Mouse (Mus musculus) MEL (cell line): Measurements from ENCODE around the gene H2al2a. TPM values are rescaled to one million over a fixed set of nuclear protein-coding genes. Genes with fewer than 3 reads are reported as not detected.

Experiments used
- DNase-seq: peaks from one replicate; pipeline ENCODE4 v3.0.0; 2011; ENCODE audit warnings: low read depth, low spot score
- H3K27ac ChIP-seq: 2 replicates; pipeline ENCODE4 v1.5.1; 2012; ENCODE audit warnings: low read depth, mild to moderate bottlenecking, control low read depth, low read length, moderate library complexity; ENCODE audit not compliant: control insufficient read depth
- H3K27me3 ChIP-seq, 2 experiments: fragments of 150-350 bp in 1 of 2; sonication (generic) in 1 of 2; 2 replicates each; pipeline ENCODE4 v1.6.1; 2012; ENCODE audit warnings: low read length in 2 of 2, mild to moderate bottlenecking in 2 of 2, improper control_type of control experiment in 1 of 2, moderate library complexity in 1 of 2; ENCODE audit not compliant: insufficient read depth in 2 of 2, control insufficient read depth in 1 of 2
- H3K36me3 ChIP-seq, 2 experiments: 2 replicates each; pipeline ENCODE4 v1.6.1; 2012 to 2014; ENCODE audit warnings: low read length in 2 of 2, improper control_type of control experiment in 1 of 2, inconsistent platforms in 1 of 2, mild to moderate bottlenecking in 1 of 2; ENCODE audit not compliant: insufficient read depth in 2 of 2, control insufficient read depth in 1 of 2
- H3K4me1 ChIP-seq, 2 experiments: fragments of 150-350 bp in 1 of 2; sonication (generic) in 1 of 2; 2 replicates each; pipeline ENCODE4 v1.6.1; 2012; ENCODE audit warnings: low read length in 2 of 2, improper control_type of control experiment in 1 of 2, mild to moderate bottlenecking in 1 of 2; ENCODE audit not compliant: insufficient read depth in 2 of 2, control insufficient read depth in 1 of 2
- H3K4me3 ChIP-seq, 2 experiments: fragments of 150-350 bp in 1 of 2; sonication (generic) in 1 of 2; 2 replicates each; pipeline ENCODE4 v1.5.1; 2012; ENCODE audit warnings: low read depth in 2 of 2, low read length in 2 of 2, mild to moderate bottlenecking in 2 of 2, moderate library complexity in 2 of 2, control low read depth in 1 of 2, improper control_type of control experiment in 1 of 2; ENCODE audit not compliant: control insufficient read depth in 1 of 2, insufficient read depth in 1 of 2
- H3K79me2 ChIP-seq: 2 replicates; pipeline ENCODE4 v1.6.1; 2012; ENCODE audit warnings: mild to moderate bottlenecking, low read length, moderate library complexity; ENCODE audit not compliant: control insufficient read depth, poor library complexity, insufficient read depth
- H3K9ac ChIP-seq: 2 replicates; pipeline ENCODE4 v1.6.1; 2012; ENCODE audit warnings: low read depth, mild to moderate bottlenecking, control low read depth, low read length, moderate library complexity; ENCODE audit not compliant: control insufficient read depth, poor library complexity, severe bottlenecking
- H3K9me3 ChIP-seq: fragments of 150-350 bp; sonication (generic); replicated peaks from 2 replicates; pipeline ENCODE4 v1.6.1; 2012; ENCODE audit warnings: mild to moderate bottlenecking, low read length, improper control_type of control experiment, moderate library complexity; ENCODE audit not compliant: insufficient read depth
- BHLHE40 ChIP-seq: IDR thresholded peaks from 2 replicates; pipeline ENCODE4 v1.6.1; 2012; ENCODE audit warnings: low read depth, mild to moderate bottlenecking, inconsistent platforms, low read length, improper control_type of control experiment, borderline replicate concordance
- CHD1 ChIP-seq: IDR thresholded peaks from 2 replicates; pipeline ENCODE4 v1.6.1; 2012; ENCODE audit warnings: low read depth, mild to moderate bottlenecking, inconsistent platforms, low read length, improper control_type of control experiment
- CHD2 ChIP-seq: IDR thresholded peaks from 2 replicates; pipeline ENCODE4 v1.6.1; 2011; ENCODE audit warnings: low read length, improper control_type of control experiment
- CTCF ChIP-seq, 3 experiments: IDR thresholded peaks in 2 of 3; conservative IDR thresholded peaks in 1 of 3; 2 replicates each; pipeline ENCODE4 v1.5.1; 2011 to 2012; ENCODE audit warnings: low read length in 3 of 3, low read depth in 2 of 3, mild to moderate bottlenecking in 2 of 3, improper control_type of control experiment in 1 of 3, inconsistent platforms in 1 of 3, mixed read lengths in 1 of 3, moderate library complexity in 1 of 3; ENCODE audit not compliant: control insufficient read depth in 1 of 3, insufficient read depth in 1 of 3, poor library complexity in 1 of 3, severe bottlenecking in 1 of 3
- E2F4 ChIP-seq: IDR thresholded peaks from 2 replicates; pipeline ENCODE4 v1.6.1; 2011; ENCODE audit warnings: low read depth, low read length, improper control_type of control experiment, borderline replicate concordance
- EP300 ChIP-seq, 2 experiments: IDR thresholded peaks; 2 replicates each; pipeline ENCODE4 v1.6.1; 2011; ENCODE audit warnings: improper control_type of control experiment in 2 of 2, low read length in 2 of 2, low read depth in 1 of 2, mild to moderate bottlenecking in 1 of 2
- GABPA ChIP-seq: IDR thresholded peaks from 2 replicates; pipeline ENCODE4 v1.6.1; 2012; ENCODE audit warnings: low read depth, mild to moderate bottlenecking, inconsistent platforms, low read length, improper control_type of control experiment, moderate library complexity
- MAX ChIP-seq: IDR thresholded peaks from 2 replicates; pipeline ENCODE4 v1.6.1; 2011; ENCODE audit warnings: low read length, improper control_type of control experiment
- MAZ ChIP-seq: IDR thresholded peaks from 2 replicates; pipeline ENCODE4 v1.6.1; 2012; ENCODE audit warnings: low read depth, mild to moderate bottlenecking, inconsistent platforms, low read length, improper control_type of control experiment
- MEF2A ChIP-seq: IDR thresholded peaks from 2 replicates; pipeline ENCODE4 v1.6.1; 2014; ENCODE audit warnings: low read depth, mild to moderate bottlenecking, inconsistent platforms, low read length, improper control_type of control experiment; ENCODE audit not compliant: poor library complexity, insufficient replicate concordance, severe bottlenecking; ENCODE audit errors: extremely low read depth
- MXI1 ChIP-seq: IDR thresholded peaks from 2 replicates; pipeline ENCODE4 v1.6.1; 2011; ENCODE audit warnings: mild to moderate bottlenecking, low read depth, low read length, improper control_type of control experiment
- MYB ChIP-seq: IDR thresholded peaks from 2 replicates; pipeline ENCODE4 v1.6.1; 2011; ENCODE audit warnings: mild to moderate bottlenecking, low read depth, low read length, improper control_type of control experiment
- RAD21 ChIP-seq: IDR thresholded peaks from 2 replicates; pipeline ENCODE4 v1.6.1; 2011; ENCODE audit warnings: mild to moderate bottlenecking, low read depth, low read length, improper control_type of control experiment
- RCOR1 ChIP-seq: IDR thresholded peaks from 2 replicates; pipeline ENCODE4 v1.6.1; 2012; ENCODE audit warnings: low read depth, mild to moderate bottlenecking, inconsistent platforms, low read length, improper control_type of control experiment
- TAL1 ChIP-seq: IDR thresholded peaks from 2 replicates; pipeline ENCODE4 v1.6.1; 2012; ENCODE audit warnings: mild to moderate bottlenecking, inconsistent platforms, low read length, moderate library complexity, mixed read lengths
- TCF12 ChIP-seq: IDR thresholded peaks from 2 replicates; pipeline ENCODE4 v1.6.1; 2014; ENCODE audit warnings: low read depth, mild to moderate bottlenecking, inconsistent platforms, low read length, improper control_type of control experiment, moderate library complexity
- ZC3H11A ChIP-seq: IDR thresholded peaks from 2 replicates; pipeline ENCODE4 v1.6.1; 2012; ENCODE audit warnings: low read depth, mild to moderate bottlenecking, inconsistent platforms, low read length, improper control_type of control experiment
- ZKSCAN1 ChIP-seq: IDR thresholded peaks from 2 replicates; pipeline ENCODE4 v1.6.1; 2012; ENCODE audit warnings: low read depth, mild to moderate bottlenecking, inconsistent platforms, low read length, improper control_type of control experiment, moderate library complexity
- ZMIZ1 ChIP-seq: IDR thresholded peaks from 2 replicates; pipeline ENCODE4 v1.6.1; 2012; ENCODE audit warnings: low read depth, mild to moderate bottlenecking, inconsistent platforms, low read length, improper control_type of control experiment, moderate library complexity
- ZNF384 ChIP-seq: IDR thresholded peaks from 2 replicates; pipeline ENCODE4 v1.6.1; 2012; ENCODE audit warnings: low read depth, mild to moderate bottlenecking, inconsistent platforms, low read length, improper control_type of control experiment
- polyA plus RNA-seq, 2 experiments: library from polyadenylated mRNA; stranded (reverse) in 1 of 2; unstranded in 1 of 2; fragments of >175 nt in 1 of 2; fragments of >200 nt in 1 of 2; gene quantifications; 2 replicates each; pipeline versions ENCODE4 v1.2.1 to v1.2.4; 2012; ENCODE audit warnings: low replicate concordance in 2 of 2, low read depth in 1 of 2; ENCODE audit not compliant: insufficient read length in 2 of 2, insufficient read depth in 1 of 2, missing spikeins in 1 of 2
- total RNA-seq: library from RNA; depleted of rRNA; stranded (reverse); fragments of 300-350 nt; gene quantifications from 2 replicates; pipeline ENCODE4 v1.2.3, GENCODE M21; 2012

The H2al2a gene
- total and polyA plus RNA-seq, 3 experiments = not detected

- Histone ChIP-seq H3K79me2 (no peaks in the 10 kb centered on the region), H3K27me3 (no peaks in the 10 kb centered on the region; a peak in 2 of 4 replicates), H3K9me3 (no peaks in the 10 kb centered on the region), H3K9ac (no peak overlapping the region), H3K4me1 (no peaks in the 10 kb centered on the region), H3K36me3 (no peaks in the 10 kb centered on the region), H3K4me3 (no peak overlapping the region), H3K27ac (no peak overlapping the region)
- no peak for TF ChIP-seq ZMIZ1
- TF ChIP-seq RCOR1 = no peak
- no peak for TF ChIP-seq TAL1
- no peak for TF ChIP-seq MAX
- TF ChIP-seq ZC3H11A = no peak
- no peak for TF ChIP-seq TCF12
- no peak for TF ChIP-seq E2F4
- DNase-seq = no peak
Observed at GRCm38 (mm10) chr2:17975601-17976327, 21.0 kb downstream of the H2al2a start.

GRCm38 (mm10) chr2:17973868-17974440 is 22.8 kb downstream of the H2al2a start:
- Histone ChIP-seq H3K27ac (no peak overlapping the region), H3K9me3 (no peaks in the 10 kb centered on the region), H3K36me3 (no peaks in the 10 kb centered on the region), H3K79me2 (no peaks in the 10 kb centered on the region), H3K27me3 (no peaks in the 10 kb centered on the region; a peak in 2 of 4 replicates), H3K4me3 (no peak overlapping the region), H3K9ac (no peak overlapping the region), H3K4me1 (no peaks in the 10 kb centered on the region)
- DNase-seq = no peak
- TF ChIP-seq CHD2 (no peak), MAZ (no peak), BHLHE40 (no peak), MYB (no peak), EP300 (IDR thresholded peaks at IDR 0.05; ENCODE audit: low read depth in 1 of 2, low read length in 2 of 2) (no peak), GABPA (no peak), MEF2A (no peak), CTCF (IDR thresholded peaks at IDR 0.05 in 2 of 3, conservative IDR thresholded peaks at IDR 0.05 in 1 of 3; ENCODE audit: control insufficient read depth in 1 of 3, insufficient read depth in 1 of 3, low read depth in 2 of 3, low read length in 3 of 3, poor library complexity in 1 of 3, severe bottlenecking in 1 of 3) (no peak), CHD1 (no peak), RAD21 (no peak), ZNF384 (no peak), MXI1 (no peak), ZKSCAN1 (no peak)
